Mouse (Mus musculus) limb, embryonic 12.5 days (tissue): Measurements from ENCODE around the gene Xylb. TPM values are rescaled to one million over a fixed set of nuclear protein-coding genes. Genes with fewer than 3 reads are reported as not detected.
"Not testable (repeated sequence)": the region's sequence is repeated elsewhere in the genome, so short reads cannot be mapped to it uniquely, and the experiment has no call there.

Source experiments
- ATAC-seq: fragments of 200-750 bp; cut with Nextera tagmentation; 2 replicates; pipeline ENCODE4 v1.8.0; 2017; ENCODE audit warnings: low read depth, moderate TSS enrichment; ENCODE audit not compliant: insufficient number of reproducible peaks, insufficient read depth, low FRiP score, low TSS enrichment
- H3K27ac ChIP-seq: fragments of 300-500 bp; sonication (generic); 2 replicates; pipeline ENCODE4 v1.5.1; 2016; ENCODE audit warnings: mild to moderate bottlenecking, moderate library complexity
- H3K27me3 ChIP-seq: fragments of 300-500 bp; sonication (generic); 2 replicates; pipeline ENCODE4 v1.6.1; 2016; ENCODE audit warnings: mild to moderate bottlenecking, moderate library complexity
- H3K36me3 ChIP-seq: fragments of 300-500 bp; sonication (generic); 2 replicates; pipeline ENCODE4 v1.6.1; 2016; ENCODE audit warnings: mild to moderate bottlenecking, moderate library complexity
- H3K4me1 ChIP-seq: fragments of 300-500 bp; sonication (generic); replicated peaks from 2 replicates; pipeline ENCODE4 v1.6.1; 2016
- H3K4me2 ChIP-seq: fragments of 300-500 bp; sonication (generic); 2 replicates; pipeline ENCODE4 v1.6.1; 2016; ENCODE audit warnings: mild to moderate bottlenecking, moderate library complexity
- H3K4me3 ChIP-seq: fragments of 300-500 bp; sonication (generic); replicated peaks from 2 replicates; pipeline ENCODE4 v1.5.1; 2016; ENCODE audit warnings: mild to moderate bottlenecking
- H3K9ac ChIP-seq: fragments of 300-500 bp; sonication (generic); replicated peaks from 2 replicates; pipeline ENCODE4 v1.6.1; 2016; ENCODE audit warnings: mild to moderate bottlenecking, moderate library complexity
- H3K9me3 ChIP-seq: fragments of 300-500 bp; sonication (generic); 2 replicates; pipeline ENCODE4 v1.6.1; 2016; ENCODE audit warnings: mild to moderate bottlenecking, moderate library complexity
- WGBS: fragments of 180-500 bp; shearing (Covaris S2); methylation state at CpG from one replicate; pipeline ENCODE4 v1.1.7; 2016; 5-methylcytosine and 5-hydroxymethylcytosine counted together
- polyA plus RNA-seq: library from polyadenylated mRNA; unstranded; fragments of >200 nt; fragmentation: Nextera tagmentation; extraction: Ambion mirVana; gene quantifications from 2 replicates; pipeline ENCODE4 v1.2.1, GENCODE M21; 2016

Gene Xylb
- polyA plus RNA-seq, 1 experiment from 2014 or later, result 7.6 TPM

GRCm38 (mm10) chr9:119365284-119365683 lies 8.1 kb downstream of the Xylb start, which contains the start of gene Slc22a14:
Gene Slc22a14, minus strand, starts transcription at chr9:119365553.
- peaks cover 37% of the 10 kb centered on the region; the same call in 1 of the 2 replicates for H3K36me3 ChIP-seq
- H3K27me3 ChIP-seq, result no peaks in the 10 kb centered on the region
- WGBS, result 82% methylated on average over 7 of the region's 7 CpGs
- no peak within 1 kb of the TSS for H3K4me2 ChIP-seq
- no peaks in the 10 kb centered on the region for H3K4me1 ChIP-seq
- ATAC-seq, result no peak
- no peak within 1 kb of the TSS for H3K27ac ChIP-seq
- no peaks in the 10 kb centered on the region for H3K9me3 ChIP-seq
- no peak within 1 kb of the TSS for H3K4me3 ChIP-seq
- H3K9ac ChIP-seq, result no peak within 1 kb of the TSS

- H3K4me3 ChIP-seq, result no peak overlapping the region
- no peak overlapping the region for H3K4me2 ChIP-seq
- WGBS, result 89% methylated on average over 3 of the region's 3 CpGs
- no peak for ATAC-seq
- no peaks in the 10 kb centered on the region for H3K9me3 ChIP-seq
- H3K27ac ChIP-seq, result no peak overlapping the region
- H3K9ac ChIP-seq, result no peak overlapping the region
- H3K36me3 ChIP-seq, result peaks cover 24% of the 10 kb centered on the region; the same call in 1 of the 2 replicates
- H3K27me3 ChIP-seq, result no peaks in the 10 kb centered on the region
- H3K4me1 ChIP-seq, result no peaks in the 10 kb centered on the region
Observed at GRCm38 (mm10) chr9:119368367-119368766, 11.2 kb downstream of the Xylb start.

GRCm38 (mm10) chr9:119370770-119371169 lies 13.6 kb downstream of the Xylb start:
- not testable (repeated sequence) for H3K9me3 ChIP-seq, H3K27me3 ChIP-seq, H3K4me2 ChIP-seq, H3K4me1 ChIP-seq, H3K4me3 ChIP-seq, ATAC-seq, H3K9ac ChIP-seq, H3K27ac ChIP-seq
- H3K36me3 ChIP-seq, result peaks cover 30% of the 10 kb centered on the region; the same call in 1 of the 2 replicates
- WGBS, result 62% methylated on average over 4 of the region's 4 CpGs

- no peak overlapping the region for H3K9ac ChIP-seq
- no peak overlapping the region for H3K4me2 ChIP-seq
- H3K9me3 ChIP-seq, result no peaks in the 10 kb centered on the region
- no peak overlapping the region for H3K27ac ChIP-seq
- H3K27me3 ChIP-seq, result no peaks in the 10 kb centered on the region
- no peaks in the 10 kb centered on the region for H3K4me1 ChIP-seq
- H3K36me3 ChIP-seq, result peaks cover 30% of the 10 kb centered on the region; the same call in 1 of the 2 replicates
- 22% methylated on average over 4 of the region's 4 CpGs for WGBS
- no peak overlapping the region for H3K4me3 ChIP-seq
- no peak for ATAC-seq
Observed at GRCm38 (mm10) chr9:119371251-119371650, 14.1 kb downstream of the Xylb start.

- no peaks in the 10 kb centered on the region for H3K9me3 ChIP-seq
- no peak for ATAC-seq
- H3K4me3 ChIP-seq, result no peak overlapping the region
- 71% methylated on average over 3 of the region's 3 CpGs for WGBS
- H3K9ac ChIP-seq, result no peak overlapping the region
- H3K27me3 ChIP-seq, result no peaks in the 10 kb centered on the region
- peaks cover 13% of the 10 kb centered on the region for H3K36me3 ChIP-seq
- no peaks in the 10 kb centered on the region for H3K4me1 ChIP-seq
- 0 out of 2 replicates have a peak overlapping the region, but pooled peaks have one; percentile 9 for H3K27ac ChIP-seq
- no peak overlapping the region for H3K4me2 ChIP-seq
Observed at GRCm38 (mm10) chr9:119375008-119375407, 17.8 kb downstream of the Xylb start.

- no peaks in the 10 kb centered on the region for H3K9me3 ChIP-seq
- H3K4me1 ChIP-seq, result no peaks in the 10 kb centered on the region
- no peaks in the 10 kb centered on the region for H3K27me3 ChIP-seq
- H3K36me3 ChIP-seq, result peaks cover 15% of the 10 kb centered on the region
- ATAC-seq, result no peak
- H3K4me2 ChIP-seq, result no peak overlapping the region
- 43% methylated on average over 6 of the region's 6 CpGs for WGBS
- no peak overlapping the region for H3K4me3 ChIP-seq
- H3K27ac ChIP-seq, result 0 out of 2 replicates have a peak overlapping the region, but pooled peaks have one; percentile 9
- H3K9ac ChIP-seq, result no peak overlapping the region
Observed at GRCm38 (mm10) chr9:119375556-119375955, 18.4 kb downstream of the Xylb start.

GRCm38 (mm10) chr9:119378231-119378630 lies 21.1 kb downstream of the Xylb start:
- no peak overlapping the region for H3K9ac ChIP-seq
- 91% methylated on average over 4 of the region's 4 CpGs for WGBS
- H3K4me2 ChIP-seq, result no peak overlapping the region
- peaks cover 24% of the 10 kb centered on the region for H3K36me3 ChIP-seq
- H3K4me1 ChIP-seq, result no peaks in the 10 kb centered on the region
- no peak for ATAC-seq
- H3K27me3 ChIP-seq, result no peaks in the 10 kb centered on the region
- H3K9me3 ChIP-seq, result no peaks in the 10 kb centered on the region
- H3K27ac ChIP-seq, result no peak overlapping the region
- H3K4me3 ChIP-seq, result no peak overlapping the region

- no peak overlapping the region for H3K9ac ChIP-seq
- no peaks in the 10 kb centered on the region for H3K4me1 ChIP-seq
- H3K27ac ChIP-seq, result no peak overlapping the region
- H3K27me3 ChIP-seq, result no peaks in the 10 kb centered on the region
- no peak overlapping the region for H3K4me3 ChIP-seq
- no peak for ATAC-seq
- H3K9me3 ChIP-seq, result no peaks in the 10 kb centered on the region
- H3K36me3 ChIP-seq, result peaks cover 23% of the 10 kb centered on the region
- H3K4me2 ChIP-seq, result no peak overlapping the region
- WGBS, result 76% methylated on average over 6 of the region's 6 CpGs
Observed at GRCm38 (mm10) chr9:119382603-119383002, 25.4 kb downstream of the Xylb start.

GRCm38 (mm10) chr9:119388956-119389355 lies 31.8 kb downstream of the Xylb start:
- no peaks in the 10 kb centered on the region for H3K27me3 ChIP-seq
- no peaks in the 10 kb centered on the region for H3K9me3 ChIP-seq
- no peaks in the 10 kb centered on the region for H3K4me1 ChIP-seq
- no peak overlapping the region for H3K27ac ChIP-seq
- peaks cover 17% of the 10 kb centered on the region for H3K36me3 ChIP-seq
- 50% methylated on average over 5 of the region's 5 CpGs for WGBS
- no peak overlapping the region for H3K4me3 ChIP-seq
- H3K9ac ChIP-seq, result no peak overlapping the region
- ATAC-seq, result no peak
- no peak overlapping the region for H3K4me2 ChIP-seq

- Histone ChIP-seq H3K36me3 (peaks cover 17% of the 10 kb centered on the region), H3K4me3 (no peak overlapping the region), H3K27ac (no peak overlapping the region), H3K4me2 (no peak overlapping the region), H3K4me1 (no peaks in the 10 kb centered on the region), H3K27me3 (no peaks in the 10 kb centered on the region), H3K9me3 (no peaks in the 10 kb centered on the region), H3K9ac (no peak overlapping the region)
- ATAC-seq, result no peak
- WGBS, result 85% methylated on average over 2 of the region's 2 CpGs
Observed at GRCm38 (mm10) chr9:119390214-119390613, 33.0 kb downstream of the Xylb start.

GRCm38 (mm10) chr9:119394808-119395207 lies 37.6 kb downstream of the Xylb start:
- Histone ChIP-seq H3K9me3 (no peaks in the 10 kb centered on the region), H3K9ac (no peak overlapping the region), H3K27me3 (no peaks in the 10 kb centered on the region), H3K27ac (no peak overlapping the region), H3K4me3 (no peak overlapping the region), H3K36me3 (peaks cover 13% of the 10 kb centered on the region), H3K4me1 (peaks cover 6% of the 10 kb centered on the region; the same call in 1 of the 2 replicates), H3K4me2 (no peak overlapping the region)
- 75% methylated on average over 1 of the region's 1 CpGs for WGBS
- no peak for ATAC-seq

GRCm38 (mm10) chr9:119401351-119401750 lies 44.2 kb downstream of the Xylb start:
- peak overlapping the region; percentile 83 for H3K4me2 ChIP-seq

More at GRCm38 (mm10) chr9:119401351-119401750, 44.2 kb downstream of the Xylb start:
- peak overlapping the region; percentile 93 for H3K4me3 ChIP-seq
- H3K9me3 ChIP-seq, result no peaks in the 10 kb centered on the region
- no peak; the same call in 1 of the 2 replicates for ATAC-seq
- H3K9ac ChIP-seq, result peak overlapping the region; percentile 44
- no peaks in the 10 kb centered on the region for H3K27me3 ChIP-seq
- H3K36me3 ChIP-seq, result peaks cover 6% of the 10 kb centered on the region
- peak overlapping the region; percentile 53; the same call in 1 of the 2 replicates for H3K27ac ChIP-seq
- WGBS, result 5% methylated on average over 7 of the region's 7 CpGs
- H3K4me1 ChIP-seq, result peaks cover 33% of the 10 kb centered on the region
